In genomic region chr12:21132537-21132936, GRCm38 (mm10) we compare ENCODE assay signal across 8 mouse cellular contexts.
A peak's percentile ranks its signal among the peaks of the same experiment; 100 is the strongest.
DNase-seq lines count a peak whose midpoint lies in the region; ATAC-seq and TF ChIP-seq lines count a peak whose summit lies in the region.

No protein-coding gene starts in this region.

- peak; percentile 53 for DNase-seq in cerebellum, adult 11 months
- peak; percentile 54 for DNase-seq in kidney, postnatal 10 days
- peak; percentile 26 for DNase-seq in thymus, postnatal 14 days
- no peak for DNase-seq in thymus, adult 2 months
- DNase-seq in thymus, postnatal 4 days, result peak; percentile 63
- DNase-seq in urinary bladder, adult 2 months (ENCODE audit: low spot score), result no peak

- ATAC-seq in cerebellum, adult (ENCODE audit: insufficient number of reproducible peaks, low FRiP score, low TSS enrichment), result no peak
- ATAC-seq in kidney, embryonic 14.5 days (ENCODE audit: low FRiP score, low TSS enrichment), result no peak

- no peaks in the 10 kb centered on the region for H3K27me3 ChIP-seq in kidney, embryonic 14.5 days (ENCODE audit: control insufficient read depth, insufficient read depth, low read length)
- no peaks in the 10 kb centered on the region for H3K27me3 ChIP-seq in thymus, adult 2 months (ENCODE audit: control insufficient read depth, insufficient read depth, low read length)

- no peak for TF ChIP-seq CTCF in thymus, adult 2 months (IDR thresholded peaks at IDR 0.05; ENCODE audit: borderline replicate concordance, control insufficient read depth, extremely low read depth, insufficient read depth, low read length, poor library complexity)

- no peak overlapping the region for H3K4me3 ChIP-seq in kidney, embryonic 14.5 days (ENCODE audit: low read length)
- H3K4me3 ChIP-seq in thymus, adult 2 months (ENCODE audit: control insufficient read depth, insufficient read depth, low read length), result no peak overlapping the region

- H3K9me3 ChIP-seq in kidney, embryonic 14.5 days (ENCODE audit: control insufficient read depth, low read length), result no peaks in the 10 kb centered on the region

- no peak overlapping the region for H3K4me2 ChIP-seq in kidney, embryonic 14.5 days (replicated peaks; ENCODE audit: low read depth, low read length)

- H3K4me1 ChIP-seq in kidney, embryonic 14.5 days (ENCODE audit: control insufficient read depth, insufficient read depth, low read length), result peaks cover 64% of the 10 kb centered on the region
- H3K4me1 ChIP-seq in thymus, adult 2 months (replicated peaks; ENCODE audit: control insufficient read depth, insufficient read depth, low read length), result peaks cover 18% of the 10 kb centered on the region

- no peak overlapping the region for H3K9ac ChIP-seq in kidney, embryonic 14.5 days (ENCODE audit: low read depth, low read length)

- H3K27ac ChIP-seq in kidney, embryonic 14.5 days (ENCODE audit: low read depth, low read length), result no peak overlapping the region
- H3K27ac ChIP-seq in thymus, adult 2 months (ENCODE audit: control insufficient read depth, insufficient read depth, low read length), result no peak overlapping the region

- 37% methylated on average over 10 of the region's 10 CpGs for WGBS in kidney, embryonic 14.5 days
- 13% methylated on average over 10 of the region's 10 CpGs for WGBS in thymus, adult 2 months

- no peaks in the 10 kb centered on the region for H3K36me3 ChIP-seq in kidney, embryonic 14.5 days (ENCODE audit: control insufficient read depth, insufficient read depth, low read length)
- no peaks in the 10 kb centered on the region for H3K36me3 ChIP-seq in thymus, adult 2 months (ENCODE audit: control insufficient read depth, insufficient read depth, low read length)

- TF ChIP-seq POLR2A in thymus, adult 2 months (IDR thresholded peaks at IDR 0.05; ENCODE audit: control insufficient read depth, extremely low read depth, insufficient read depth, low read length, poor library complexity), result no peak

Comparison
In these comparisons a context has a peak if more than half of its experiments do, and no peak if none do; other contexts are left out.
1. DNase-seq: peak in cerebellum, adult 11 months (single experiment), kidney, postnatal 10 days (single experiment), thymus, postnatal 14 days (single experiment) and thymus, postnatal 4 days (single experiment); none in thymus, adult 2 months (single experiment) and urinary bladder, adult 2 months (single experiment).